Mouse (Mus musculus): Measurements from ENCODE around the gene Bckdhb.

Bckdhb gene

GRCm38 (mm10) chr9:84109777-84110478 lies 185.0 kb downstream of the Bckdhb start:
- peak; percentile 12 to 25 for DNase-seq

GRCm38 (mm10) chr9:84110616-84111015 lies 185.7 kb downstream of the Bckdhb start:
- DNase-seq, result peak in 1 of 2 experiments; percentile 29

GRCm38 (mm10) chr9:84112319-84112718 lies 187.4 kb downstream of the Bckdhb start:
- no peak for DNase-seq

GRCm38 (mm10) chr9:84112842-84113568 lies 188.1 kb downstream of the Bckdhb start:
- DNase-seq, result no peak

- DNase-seq, result no peak
These were observed 189.3 kb downstream of the Bckdhb start for GRCm38 (mm10) chr9:84114254-84114653.

- no peak for DNase-seq
These were observed 192.4 kb downstream of the Bckdhb start for GRCm38 (mm10) chr9:84117337-84117736.

- no peak for DNase-seq
These were observed 200.1 kb downstream of the Bckdhb start for GRCm38 (mm10) chr9:84124996-84125395.

- DNase-seq, result no peak
These were observed 205.4 kb downstream of the Bckdhb start for GRCm38 (mm10) chr9:84130338-84130737.

GRCm38 (mm10) chr9:84135062-84135461 lies 210.1 kb downstream of the Bckdhb start:
- no peak for DNase-seq

- DNase-seq, result no peak
These were observed 212.2 kb downstream of the Bckdhb start for GRCm38 (mm10) chr9:84137192-84137591.

- DNase-seq, result no peak
These were observed 223.2 kb downstream of the Bckdhb start for GRCm38 (mm10) chr9:84148124-84148523.
